Mouse (Mus musculus) cerebellum, adult 2 months (tissue): ENCODE data around the gene 6430548M08Rik.

Source experiments
- CTCF ChIP-seq: fragments of 200-500 bp; IDR thresholded peaks from 2 replicates; pipeline ENCODE4 v1.5.1; 2011; ENCODE audit warnings: low read depth, mild to moderate bottlenecking, control low read depth, low read length, moderate library complexity, borderline replicate concordance; ENCODE audit not compliant: insufficient read depth
- POLR2A ChIP-seq: fragments of 200-500 bp; IDR thresholded peaks from 2 replicates; pipeline ENCODE4 v1.6.1; 2011; ENCODE audit warnings: low read length, control low read depth, borderline replicate concordance; ENCODE audit not compliant: insufficient read depth

DNA sequence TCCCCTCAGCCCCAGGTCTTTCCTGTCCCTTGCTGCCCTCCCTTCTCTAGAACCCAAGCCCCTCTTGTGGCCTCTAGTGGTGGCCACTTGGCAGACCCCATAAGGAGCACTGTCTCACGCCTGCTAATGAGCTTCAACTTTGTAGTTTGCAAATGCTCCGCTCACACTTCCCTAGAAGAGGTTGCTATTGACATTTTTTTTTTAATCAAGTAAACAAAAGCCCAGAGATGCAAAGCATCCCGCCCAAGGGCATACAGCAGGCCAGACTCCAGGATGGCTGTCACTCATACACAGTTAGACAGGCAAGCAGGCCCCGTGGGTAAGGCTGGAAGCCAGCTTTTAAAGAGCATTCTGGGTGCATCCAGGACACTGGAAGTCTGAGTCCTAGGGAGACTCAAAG, 62.7 kb downstream of the 6430548M08Rik start:
- TF ChIP-seq CTCF, result no peak
- TF ChIP-seq POLR2A, result no peak
